Mouse (Mus musculus): Measurements from ENCODE around the gene Mrpl27. TPM values are rescaled to one million over a fixed set of nuclear protein-coding genes. Genes with fewer than 3 reads are reported as not detected.
"Not testable (repeated sequence)": the region's sequence is repeated elsewhere in the genome, so short reads cannot be mapped to it uniquely, and the experiment has no call there.

Mrpl27 gene
- total RNA-seq (2021) (10 to 100 TPM; 78.0 to 91.6 TPM), polyA plus RNA-seq (2012; rRNA removed) (12.3 and 14.2 TPM in 2 replicates)
- long read RNA-seq, transcript Mrpl27-201 (4 exons, 756 nt) = major isoform, 54 of 62 reads
- long read RNA-seq, partial matches to known transcripts = 0 of 62 reads
- long read RNA-seq, other reads (novel, unspliced or antisense) = 7 of 62 reads

GRCm38 (mm10) chr11:94653663-94654436, at the start of gene Mrpl27, which contains the start of gene Eme1:
Gene Mrpl27, plus strand, starts transcription at chr11:94653767.
Gene Eme1, minus strand, starts transcription at chr11:94653964.
- DNase-seq = peak; percentile 90

GRCm38 (mm10) chr11:94610744-94611740, 42.5 kb upstream of the Mrpl27 start:
- peak; percentile 55 for DNase-seq

GRCm38 (mm10) chr11:94614603-94615002, 39.0 kb upstream of the Mrpl27 start:
- DNase-seq = no peak

GRCm38 (mm10) chr11:94615494-94615893, 38.1 kb upstream of the Mrpl27 start:
- DNase-seq = no peak

- no peak for DNase-seq
Measured at GRCm38 (mm10) chr11:94617646-94618045, 35.9 kb upstream of the Mrpl27 start.

GRCm38 (mm10) chr11:94620766-94621457, 32.7 kb upstream of the Mrpl27 start:
- DNase-seq = no peak

GRCm38 (mm10) chr11:94621458-94621852, 32.1 kb upstream of the Mrpl27 start:
- no peak for DNase-seq

GRCm38 (mm10) chr11:94622162-94622561, 31.4 kb upstream of the Mrpl27 start:
- no peak for DNase-seq

GRCm38 (mm10) chr11:94629199-94629883, 24.2 kb upstream of the Mrpl27 start, which contains the start of gene Lrrc59:
Gene Lrrc59, plus strand, starts transcription at chr11:94629767.
- peak; percentile 96 for DNase-seq

- no peak for DNase-seq
Measured at GRCm38 (mm10) chr11:94629884-94630198, 23.7 kb upstream of the Mrpl27 start.

- DNase-seq = peak; percentile 79
Measured at GRCm38 (mm10) chr11:94630199-94631011, 23.2 kb upstream of the Mrpl27 start.

- DNase-seq = no peak
Measured at GRCm38 (mm10) chr11:94631969-94632368, 21.6 kb upstream of the Mrpl27 start.

- DNase-seq = no peak
Measured at GRCm38 (mm10) chr11:94632988-94633387, 20.6 kb upstream of the Mrpl27 start.

GRCm38 (mm10) chr11:94634431-94634830, 19.1 kb upstream of the Mrpl27 start:
- no peak for DNase-seq

GRCm38 (mm10) chr11:94644461-94645219, 8.9 kb upstream of the Mrpl27 start:
- no peak for DNase-seq

GRCm38 (mm10) chr11:94646457-94646856, 7.1 kb upstream of the Mrpl27 start:
- no peak for DNase-seq

- not testable (repeated sequence) for DNase-seq
Measured at GRCm38 (mm10) chr11:94651241-94651640, 2.3 kb upstream of the Mrpl27 start.

GRCm38 (mm10) chr11:94652973-94653372, 594 bp upstream of the Mrpl27 start:
- no peak for DNase-seq

- no peak for DNase-seq
Measured at GRCm38 (mm10) chr11:94661344-94661743, 7.8 kb downstream of the Mrpl27 start.
